Mouse (Mus musculus): Measurements from ENCODE around the gene Naa16.

DNA sequence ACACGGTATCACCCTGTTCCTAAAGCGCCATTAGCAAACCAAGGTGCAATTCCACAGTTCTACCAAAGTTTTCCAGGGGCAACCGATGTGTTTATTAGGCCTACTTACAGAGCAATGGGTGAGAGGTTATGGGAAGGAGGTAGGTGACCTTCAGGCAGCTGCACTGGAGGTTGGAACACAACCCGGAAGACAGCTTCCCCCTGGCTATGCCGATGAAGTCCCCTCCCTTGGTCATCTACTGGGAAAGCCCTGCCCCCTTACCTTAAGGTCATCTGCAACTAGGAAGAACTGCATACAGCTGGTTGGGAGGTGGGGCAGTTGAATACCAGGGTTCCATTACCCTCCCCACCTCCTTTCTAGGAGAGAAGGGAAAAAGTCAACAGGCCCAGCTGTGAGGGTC, 105.0 kb downstream of the Naa16 start:
- TF ChIP-seq CTCF (IDR thresholded peaks at IDR 0.05; ENCODE audit: low read depth) (no peak), EP300 (IDR thresholded peaks at IDR 0.05; ENCODE audit: low read depth) (no peak)

Data from liver, embryonic 14.5 days (tissue).